Mouse (Mus musculus) MEL (cell line): ENCODE results near the gene Rai2.

Source experiments
- CHD1 ChIP-seq: IDR thresholded peaks from 2 replicates; pipeline ENCODE4 v1.6.1; 2012; ENCODE audit warnings: low read depth, mild to moderate bottlenecking, inconsistent platforms, low read length, improper control_type of control experiment
- CTCF ChIP-seq, 3 experiments: IDR thresholded peaks in 2 of 3; conservative IDR thresholded peaks in 1 of 3; 2 replicates each; pipeline ENCODE4 v1.5.1; 2011 to 2012; ENCODE audit warnings: low read length in 3 of 3, low read depth in 2 of 3, mild to moderate bottlenecking in 2 of 3, improper control_type of control experiment in 1 of 3, inconsistent platforms in 1 of 3, mixed read lengths in 1 of 3, moderate library complexity in 1 of 3; ENCODE audit not compliant: control insufficient read depth in 1 of 3, insufficient read depth in 1 of 3, poor library complexity in 1 of 3, severe bottlenecking in 1 of 3
- EP300 ChIP-seq, 2 experiments: IDR thresholded peaks; 2 replicates each; pipeline ENCODE4 v1.6.1; 2011; ENCODE audit warnings: improper control_type of control experiment in 2 of 2, low read length in 2 of 2, low read depth in 1 of 2, mild to moderate bottlenecking in 1 of 2
- GATA1 ChIP-seq: IDR thresholded peaks from 2 replicates; pipeline ENCODE4 v1.6.1; 2011; ENCODE audit warnings: low read depth, low read length, improper control_type of control experiment
- JUND ChIP-seq: IDR thresholded peaks from 2 replicates; pipeline ENCODE4 v1.6.1; 2011; ENCODE audit warnings: low read depth, mild to moderate bottlenecking, improper control_type of control experiment, low read length
- KAT2A ChIP-seq: conservative IDR thresholded peaks from 2 replicates; pipeline ENCODE4 v1.6.1; 2012; ENCODE audit warnings: low read depth, low read length, improper control_type of control experiment, inconsistent platforms
- MAFK ChIP-seq: IDR thresholded peaks from 2 replicates; pipeline ENCODE4 v1.6.1; 2011; ENCODE audit warnings: low read depth, mild to moderate bottlenecking, low read length, improper control_type of control experiment, borderline replicate concordance
- POLR2A ChIP-seq, 2 experiments: IDR thresholded peaks; 2 replicates each; pipeline ENCODE4 v1.6.1; 2011 to 2012; ENCODE audit warnings: low read length in 2 of 2, mild to moderate bottlenecking in 2 of 2, control low read depth in 1 of 2, improper control_type of control experiment in 1 of 2, low read depth in 1 of 2, moderate library complexity in 1 of 2; ENCODE audit not compliant: control insufficient read depth in 1 of 2, insufficient read depth in 1 of 2, poor library complexity in 1 of 2
- SIN3A ChIP-seq: IDR thresholded peaks from 2 replicates; pipeline ENCODE4 v1.6.1; 2012; ENCODE audit warnings: low read length, improper control_type of control experiment, inconsistent platforms
- TBP ChIP-seq: IDR thresholded peaks from 2 replicates; pipeline ENCODE4 v1.8.0; 2011; ENCODE audit warnings: low read depth, low read length, improper control_type of control experiment
- TCF12 ChIP-seq: IDR thresholded peaks from 2 replicates; pipeline ENCODE4 v1.6.1; 2014; ENCODE audit warnings: low read depth, mild to moderate bottlenecking, inconsistent platforms, low read length, improper control_type of control experiment, moderate library complexity
- ZKSCAN1 ChIP-seq: IDR thresholded peaks from 2 replicates; pipeline ENCODE4 v1.6.1; 2012; ENCODE audit warnings: low read depth, mild to moderate bottlenecking, inconsistent platforms, low read length, improper control_type of control experiment, moderate library complexity
- ZNF384 ChIP-seq: IDR thresholded peaks from 2 replicates; pipeline ENCODE4 v1.6.1; 2012; ENCODE audit warnings: low read depth, mild to moderate bottlenecking, inconsistent platforms, low read length, improper control_type of control experiment

GRCm38 (mm10) chrX:161776321-161776962 lies 59.6 kb downstream of the Rai2 start:
- TF ChIP-seq POLR2A (IDR thresholded peaks at IDR 0.05; ENCODE audit: control insufficient read depth in 1 of 2, insufficient read depth in 1 of 2, low read depth in 1 of 2, low read length in 2 of 2, poor library complexity in 1 of 2) (no peak), CHD1 (no peak), ZNF384 (no peak), TCF12 (no peak), GATA1 (no peak), ZKSCAN1 (no peak), SIN3A (no peak), JUND (no peak), CTCF (IDR thresholded peaks at IDR 0.05 in 2 of 3, conservative IDR thresholded peaks at IDR 0.05 in 1 of 3; ENCODE audit: control insufficient read depth in 1 of 3, insufficient read depth in 1 of 3, low read depth in 2 of 3, low read length in 3 of 3, poor library complexity in 1 of 3, severe bottlenecking in 1 of 3) (no peak), EP300 (IDR thresholded peaks at IDR 0.05; ENCODE audit: low read depth in 1 of 2, low read length in 2 of 2) (no peak), TBP (no peak), KAT2A (no peak), MAFK (no peak)
